Mouse (Mus musculus) hindlimb bud, embryonic 11.5 days (tissue): ENCODE data around the gene Grb7.

ENCODE experiments used
- DNase-seq: peaks from one replicate; pipeline ENCODE4 v3.0.0-alpha.2; 2012; ENCODE audit warnings: low read depth, low spot score; ENCODE audit errors: extremely low spot score

Gene Grb7

DNA sequence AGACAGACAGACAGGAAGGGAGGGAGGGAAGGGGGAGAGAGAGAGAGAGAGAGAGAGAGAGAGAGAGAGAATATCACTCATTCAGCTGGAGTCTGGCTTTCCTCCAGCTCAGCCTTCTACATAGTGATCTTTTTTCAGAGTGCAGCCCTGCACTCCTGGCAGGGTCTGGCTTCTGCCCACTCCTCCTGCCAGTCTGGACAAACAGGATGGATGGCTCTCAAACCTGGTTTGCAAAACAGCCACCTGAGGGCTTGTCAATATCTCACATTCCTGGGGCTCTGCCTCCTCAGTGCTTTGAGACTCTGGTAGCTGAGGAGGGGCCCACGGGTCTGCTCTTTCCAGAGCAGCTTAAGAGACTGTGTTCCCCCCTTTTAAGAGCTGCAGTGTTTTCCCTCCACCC, 956 bp upstream of the Grb7 start:
- DNase-seq: no peak

DNA sequence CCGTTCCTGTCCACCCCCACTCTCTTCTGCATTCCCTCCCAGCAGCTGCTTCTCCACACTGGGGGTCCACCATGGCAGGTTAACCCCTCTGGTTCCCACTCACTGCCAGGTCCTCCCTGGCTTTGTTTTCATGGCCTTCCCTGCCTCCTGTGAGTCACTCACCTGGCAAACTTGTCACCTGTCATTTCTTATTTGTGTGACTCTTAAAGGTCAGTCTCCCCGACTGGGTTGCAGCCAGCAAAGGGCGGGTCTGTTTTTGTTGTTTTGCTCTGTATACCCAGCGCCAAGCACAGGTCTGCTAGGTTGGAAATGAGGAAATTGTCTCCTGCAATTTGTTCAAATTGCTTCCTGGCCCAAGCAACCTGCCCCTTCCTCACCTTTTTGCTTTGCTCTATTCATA, 515 bp upstream of the Grb7 start:
- no peak for DNase-seq

DNA sequence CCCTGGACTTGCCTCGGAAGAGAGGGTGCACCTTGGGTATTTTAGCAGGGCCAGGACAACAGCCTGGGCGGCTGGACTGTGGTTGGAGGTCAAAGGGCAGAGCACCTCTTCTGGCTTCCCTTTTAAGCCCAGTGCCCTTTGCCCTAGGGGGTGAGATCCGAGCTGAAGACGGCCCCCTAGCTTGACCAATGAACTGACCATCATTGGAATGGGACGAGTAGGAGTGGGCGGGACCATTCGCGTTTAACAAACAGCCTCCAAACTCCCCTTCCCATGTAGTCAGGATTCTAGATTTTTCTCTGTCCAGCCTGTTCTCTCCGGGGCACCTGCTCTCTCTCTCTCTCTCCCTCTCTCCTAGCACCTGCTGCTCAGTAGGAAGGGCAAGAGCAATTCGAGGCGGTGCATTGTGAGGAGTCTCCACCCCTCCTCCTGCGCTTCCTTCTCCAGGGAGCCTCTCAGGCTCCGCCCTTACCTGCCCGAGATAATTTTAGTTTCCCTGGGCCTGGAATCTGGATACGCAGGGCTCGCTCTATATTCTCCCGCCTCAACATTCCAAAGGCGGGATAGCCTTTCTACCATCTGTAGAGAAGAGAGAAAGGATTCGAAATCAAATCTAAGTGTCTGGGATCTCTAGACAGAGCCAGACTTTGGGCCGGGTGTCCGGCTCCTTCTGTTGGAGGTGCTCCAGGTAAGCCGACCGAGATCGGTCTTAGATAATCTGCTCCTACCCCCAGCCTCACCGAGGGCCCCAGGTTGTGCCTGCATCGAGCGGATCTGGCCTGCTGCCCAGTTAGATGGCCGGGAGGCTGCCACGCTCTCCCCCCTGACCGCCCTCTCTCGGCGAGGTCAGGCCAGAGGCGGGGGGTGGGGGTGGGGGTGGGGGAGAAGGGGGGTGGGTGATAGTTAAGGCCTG, 624 bp downstream of the Grb7 start:
- no peak for DNase-seq

DNA sequence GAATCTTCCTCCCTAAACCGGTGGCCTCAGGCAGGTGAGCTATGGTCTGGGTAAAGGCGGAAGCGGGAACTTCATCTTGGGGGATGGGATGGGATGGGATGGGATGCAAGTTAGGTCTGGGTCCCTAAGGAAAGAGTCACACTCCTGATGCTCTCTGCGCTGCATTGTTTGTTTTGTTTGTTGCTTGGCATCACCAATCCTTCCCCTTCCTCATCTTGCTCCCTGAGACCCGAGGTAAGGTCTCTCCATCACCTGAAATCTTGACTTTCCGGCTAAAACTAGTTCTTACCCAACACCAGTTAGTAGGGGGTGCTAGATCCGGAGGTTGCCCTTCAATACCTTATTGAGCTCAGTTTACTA, 1.3 kb downstream of the Grb7 start:
- no peak for DNase-seq

DNA sequence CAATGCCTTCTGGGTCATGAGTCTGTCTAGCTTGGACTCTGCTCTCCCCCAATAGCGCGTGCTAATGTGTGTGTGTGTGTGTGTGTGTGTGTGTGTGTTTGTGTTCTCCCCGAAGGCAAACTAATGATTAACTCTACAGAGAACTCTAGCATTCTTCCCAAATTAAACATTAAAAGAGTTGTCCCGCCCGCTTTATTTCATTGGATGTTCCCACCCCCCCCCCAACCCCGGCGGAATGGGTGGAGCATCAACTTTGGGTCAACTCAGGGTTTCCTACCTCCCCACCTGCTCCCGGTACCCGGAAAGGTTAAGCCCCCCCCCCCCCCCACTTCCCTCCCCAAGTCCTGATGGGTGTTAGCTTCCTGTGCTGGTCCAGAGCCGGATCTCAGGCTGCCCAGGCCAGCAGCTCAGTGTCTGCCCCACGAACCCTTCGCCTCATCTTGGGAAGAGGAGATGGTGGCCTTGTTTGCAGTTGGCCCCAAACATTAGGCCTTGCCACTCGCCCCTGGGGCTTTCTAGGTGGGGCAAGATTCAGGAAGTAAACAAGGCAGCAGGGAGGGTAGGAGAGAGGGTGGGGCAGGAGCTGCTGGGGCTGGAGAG, 2.1 kb downstream of the Grb7 start:
- no peak for DNase-seq

DNA sequence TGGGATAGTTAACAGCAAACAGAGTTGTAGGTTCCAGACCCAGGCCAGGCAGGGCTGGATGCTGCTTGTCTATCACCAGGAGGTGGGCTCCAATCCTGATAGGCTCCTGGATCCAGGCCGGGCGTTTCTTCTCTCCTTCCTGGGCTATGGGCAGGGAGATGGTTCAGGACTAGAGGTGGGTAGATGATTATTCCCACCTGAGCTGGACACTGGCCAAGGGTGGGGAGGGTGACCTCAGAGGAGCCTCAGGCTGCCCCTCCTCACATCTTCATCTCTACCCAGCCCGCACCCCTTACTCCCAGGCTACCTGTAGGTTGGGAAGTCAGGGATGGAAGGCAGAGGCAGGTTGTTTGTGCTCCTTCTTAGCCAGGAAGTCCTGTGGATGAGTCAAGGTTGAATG, 3.2 kb downstream of the Grb7 start:
- DNase-seq: no peak

DNA sequence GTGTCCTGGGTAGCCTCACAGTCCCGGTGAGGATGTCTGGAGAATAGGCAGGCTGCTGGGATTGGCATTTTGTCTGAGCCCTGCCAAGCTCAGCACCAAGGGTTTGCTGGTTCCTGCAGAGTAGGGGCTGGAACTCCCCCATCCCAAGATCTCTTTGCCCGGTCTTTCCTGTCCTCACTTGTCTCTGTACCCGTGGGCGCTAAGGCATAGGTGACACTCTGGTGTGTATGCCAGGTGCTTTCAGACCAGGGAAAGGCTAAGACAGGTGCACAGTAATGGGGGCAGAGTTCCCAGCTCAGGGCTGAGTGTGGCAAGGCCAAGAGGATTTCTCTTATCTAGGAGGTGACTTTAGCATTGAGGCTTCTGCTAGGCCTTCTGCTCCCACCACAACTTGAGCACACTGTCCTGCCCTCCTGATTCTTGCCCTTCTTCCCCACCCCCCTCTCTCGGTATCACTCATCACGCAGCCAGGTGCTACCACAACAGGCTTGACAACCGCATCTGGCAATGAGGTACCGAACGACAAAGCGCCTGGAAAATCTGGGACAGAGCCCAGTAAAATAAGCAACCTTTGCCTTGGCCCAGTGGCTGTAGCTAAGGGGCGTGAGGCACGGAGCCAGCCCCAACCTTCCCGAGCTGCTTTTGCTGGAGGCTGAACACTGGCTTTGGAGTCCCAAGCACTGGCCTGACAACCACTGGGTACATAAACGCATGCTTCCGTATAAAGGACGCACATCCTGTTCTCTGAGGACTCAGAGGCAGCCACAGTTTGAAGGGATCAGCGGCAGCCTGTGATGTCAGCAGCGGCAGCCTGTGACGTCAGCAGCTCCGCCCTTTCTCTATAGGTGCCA, 4.0 kb downstream of the Grb7 start:
- no peak for DNase-seq

DNA sequence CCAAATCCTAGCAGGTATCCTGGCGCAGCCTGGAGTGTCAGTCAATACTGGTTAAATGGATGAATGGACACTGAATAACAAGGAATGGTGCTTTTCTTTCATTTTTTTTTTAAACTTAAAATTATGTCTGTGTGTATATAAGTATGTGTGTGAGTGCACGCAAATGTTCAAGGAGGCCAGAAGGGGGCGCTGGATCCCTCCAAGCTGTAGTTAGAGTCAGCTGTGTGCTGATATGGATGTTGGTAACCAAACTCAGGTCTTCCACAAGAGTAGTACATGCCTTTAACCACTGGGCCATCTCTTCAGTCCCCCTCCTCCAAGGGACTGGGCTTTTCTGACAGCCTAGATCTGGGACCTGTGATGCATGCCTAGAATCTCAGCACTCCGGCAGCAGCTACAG, 9.3 kb downstream of the Grb7 start:
- DNase-seq: no peak

DNA sequence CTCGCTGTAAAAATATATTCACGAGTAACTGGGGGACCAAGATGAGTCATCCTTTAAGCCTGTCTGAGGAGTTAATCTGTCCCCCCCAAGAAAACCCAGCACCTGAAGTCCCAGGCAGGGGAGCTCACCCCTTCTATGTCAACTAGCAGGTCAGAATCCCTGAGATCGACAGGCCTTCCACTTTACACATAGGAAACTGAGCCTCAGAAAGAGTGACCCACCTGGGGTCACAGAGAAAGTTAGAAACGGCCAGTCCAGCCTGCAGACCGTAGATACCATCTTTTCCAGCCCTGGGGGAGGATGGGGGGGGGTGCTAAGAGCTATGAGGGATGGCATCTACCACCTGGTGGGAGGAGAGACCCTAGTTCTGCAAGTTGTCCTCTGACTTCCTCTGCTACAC, 10.4 kb downstream of the Grb7 start:
- DNase-seq: no peak

DNA sequence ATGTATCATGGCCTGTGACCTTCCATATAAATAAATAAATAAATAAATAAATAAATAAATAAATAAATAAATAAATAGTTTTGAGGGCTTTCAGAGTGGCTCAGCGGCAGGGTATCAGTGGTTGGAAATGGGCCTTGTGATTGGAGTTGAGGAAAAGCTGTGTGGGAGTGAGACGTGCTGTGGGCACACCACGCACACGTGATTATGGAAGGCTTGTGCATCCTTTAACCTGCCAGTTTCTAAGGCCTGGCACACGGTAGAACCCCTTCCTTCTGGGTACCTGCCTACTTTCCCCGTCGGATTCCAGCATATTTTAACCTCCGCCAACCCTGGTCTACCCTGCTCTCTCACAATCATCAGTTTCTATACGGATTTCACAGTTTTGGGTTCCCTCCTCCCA, 10.8 kb downstream of the Grb7 start:
- DNase-seq: no peak

DNA sequence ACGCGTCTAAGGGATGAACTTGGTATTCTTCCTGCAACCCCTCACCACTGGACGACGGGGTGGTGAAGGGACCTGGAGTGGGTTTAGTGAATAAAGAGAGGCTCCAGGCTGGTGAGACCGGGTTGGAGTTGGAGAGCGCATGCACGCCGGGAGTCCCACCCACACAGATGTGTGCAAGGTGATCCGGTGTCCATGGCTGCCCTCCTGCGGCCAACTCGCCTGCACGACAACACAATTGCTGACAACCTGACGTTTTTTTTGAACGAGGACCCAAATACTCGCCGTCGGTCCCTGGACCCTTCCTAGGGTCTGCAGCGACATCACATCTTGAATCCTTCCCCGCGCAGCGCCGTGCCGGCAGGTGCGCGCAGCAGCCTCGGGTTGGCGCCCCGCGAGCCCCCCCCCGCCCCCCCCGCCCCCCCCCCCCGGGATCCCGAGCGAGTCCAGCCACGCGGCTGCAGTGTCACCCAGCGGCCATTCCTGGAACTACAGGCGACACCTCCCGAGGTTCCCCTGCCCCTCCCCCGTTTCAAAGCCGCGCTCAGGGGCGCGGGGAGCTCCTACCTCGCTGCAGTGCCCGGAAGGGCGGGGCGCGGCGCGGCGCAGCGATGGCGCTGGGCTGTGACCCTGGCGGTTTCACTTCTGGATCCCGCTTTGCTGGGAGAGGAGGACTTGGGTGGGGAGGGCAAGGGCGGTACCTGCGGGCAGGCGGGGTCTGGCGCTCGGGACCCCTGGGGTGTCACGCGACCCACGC, 11.3 kb downstream of the Grb7 start:
- peak; percentile 61 for DNase-seq

DNA sequence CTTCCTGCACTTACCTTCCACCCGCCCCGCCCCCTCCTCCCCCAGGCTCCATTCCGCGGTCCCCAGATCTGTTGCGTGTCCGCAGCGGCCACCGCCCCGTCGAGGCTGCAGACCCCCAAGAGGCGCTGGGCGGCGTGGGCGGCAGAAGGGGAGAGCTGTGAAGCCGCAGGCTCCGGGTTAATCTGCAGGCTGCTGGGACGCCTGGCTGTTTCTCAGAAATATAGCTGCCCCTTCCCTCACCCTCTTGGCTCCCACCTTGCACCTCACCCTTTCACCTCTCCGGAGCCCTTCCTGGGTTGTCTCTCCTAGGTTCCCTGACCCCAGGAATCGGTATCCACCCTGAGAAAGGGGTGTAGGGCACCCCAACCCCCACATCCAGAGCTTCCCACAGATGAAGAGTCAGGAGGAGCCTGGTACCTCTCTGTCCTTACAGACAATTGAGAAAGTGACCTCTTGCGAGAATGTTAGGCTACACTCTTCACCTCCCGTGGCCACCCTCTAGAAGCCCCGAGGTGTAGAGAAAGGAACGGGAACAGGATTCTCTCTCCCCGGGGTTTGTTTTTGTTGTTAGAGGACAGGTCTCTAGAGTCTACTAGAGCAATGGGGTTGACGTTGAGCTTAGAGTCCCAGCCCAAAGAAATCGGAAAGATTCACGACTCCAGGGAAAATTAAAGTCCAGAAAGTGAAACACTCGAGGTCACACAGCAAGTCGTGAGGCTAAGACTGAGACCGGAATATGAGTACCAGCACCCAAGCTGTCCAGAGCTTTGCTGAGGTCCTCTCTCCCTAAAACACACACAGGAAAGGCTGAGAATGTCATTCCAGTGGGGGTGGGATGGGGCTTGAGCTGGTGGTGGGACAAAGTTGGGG, 12.2 kb downstream of the Grb7 start:
- DNase-seq: no peak

DNA sequence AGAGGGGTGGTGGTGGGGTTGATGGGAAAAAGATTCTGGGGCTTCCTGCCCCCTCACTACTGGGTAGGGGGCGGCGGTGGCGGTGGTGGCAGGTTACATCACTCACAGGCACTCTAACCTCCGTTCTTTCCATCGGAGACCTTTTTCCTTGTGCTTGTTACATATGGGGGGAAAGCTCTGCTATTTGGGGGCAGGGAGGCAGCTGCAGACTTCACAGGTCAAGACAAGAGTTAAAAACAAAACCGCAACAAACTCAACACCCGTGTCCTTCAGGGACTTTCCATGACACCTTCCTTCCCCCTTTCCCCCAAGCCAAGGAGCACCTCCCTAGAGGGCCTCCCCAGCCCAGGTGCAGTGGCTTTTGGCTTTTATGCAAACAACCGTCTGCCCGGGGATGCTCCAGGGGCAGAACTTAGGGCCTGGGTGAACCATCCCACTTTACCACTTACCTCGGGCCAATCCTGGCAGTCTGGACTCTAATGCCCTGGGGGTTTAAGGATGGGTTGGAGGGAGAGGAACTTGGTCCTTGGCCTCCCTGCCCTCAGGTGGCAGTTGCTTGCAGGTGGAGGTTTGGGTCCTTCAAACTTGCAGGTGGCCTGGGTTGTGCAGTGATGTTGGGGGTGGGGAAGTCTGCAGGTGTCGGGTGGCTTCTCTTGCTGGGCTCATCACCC, 13.0 kb downstream of the Grb7 start:
- no peak for DNase-seq

DNA sequence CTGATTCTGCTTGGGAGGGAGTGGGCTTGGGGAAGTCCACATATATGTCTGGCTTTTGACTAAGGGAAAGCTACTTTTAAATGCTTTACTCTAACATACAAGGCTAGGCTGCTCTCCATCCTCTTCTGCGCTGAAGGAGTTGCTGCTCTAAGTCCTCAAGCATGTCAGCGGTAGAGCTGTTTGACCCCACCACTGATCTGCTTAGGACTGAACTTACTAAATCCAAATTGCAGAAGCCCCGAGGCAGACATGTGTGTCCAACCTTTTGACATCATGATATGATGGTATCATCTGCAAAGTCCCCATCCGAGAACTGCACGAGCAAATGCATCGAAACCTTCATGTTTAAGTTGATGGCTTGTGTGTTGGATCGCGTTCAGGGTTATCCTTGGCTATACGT, 13.7 kb downstream of the Grb7 start:
- DNase-seq: no peak

DNA sequence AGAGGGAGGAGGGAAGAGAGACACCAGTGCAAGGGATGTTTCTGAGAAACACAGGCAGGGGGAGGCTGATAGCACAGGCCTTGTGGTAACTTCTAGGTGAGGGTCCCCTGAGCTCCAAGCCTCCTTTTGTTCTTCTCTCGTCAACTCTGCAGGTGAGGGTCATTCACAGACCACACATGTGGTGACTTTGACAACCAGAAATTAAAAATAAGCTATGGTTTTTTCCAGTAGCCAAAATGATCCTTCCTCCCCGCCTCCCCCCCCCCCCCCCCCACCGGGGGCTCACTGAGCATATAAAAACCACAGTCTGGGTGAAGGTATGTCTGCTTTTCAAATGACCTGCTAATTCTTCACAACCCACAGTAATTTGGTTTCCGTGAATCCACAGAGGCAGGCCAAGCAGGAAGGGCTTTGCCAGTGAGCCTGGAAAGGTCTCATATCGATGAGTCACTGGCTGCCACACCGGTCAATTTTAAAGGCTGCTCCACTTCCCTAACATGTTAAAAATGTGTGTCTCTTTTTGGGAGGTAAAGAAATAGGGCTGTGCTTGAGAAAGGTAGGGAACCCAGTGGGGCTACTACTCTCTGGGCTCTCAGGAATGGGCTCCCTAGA, 15.0 kb downstream of the Grb7 start:
- DNase-seq: no peak

DNA sequence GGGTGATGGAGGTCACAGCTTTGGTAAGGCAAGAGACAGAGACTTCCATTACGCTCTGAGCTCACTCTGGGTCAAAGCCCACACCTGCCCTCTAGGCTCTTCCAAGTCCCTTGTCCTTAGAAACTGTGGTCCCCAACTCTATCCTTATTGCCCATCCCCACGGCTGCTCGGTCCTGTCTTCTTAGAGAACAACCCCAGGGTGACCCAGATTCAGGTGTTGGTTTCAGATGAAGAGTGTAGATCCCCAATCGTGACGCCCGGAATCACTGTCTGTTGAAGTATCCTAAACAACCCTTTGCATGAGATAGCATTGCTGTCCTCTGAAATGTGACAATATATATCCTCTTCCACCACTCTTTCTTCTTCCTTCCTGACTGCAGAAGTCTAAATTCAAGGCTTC, 16.1 kb downstream of the Grb7 start:
- no peak for DNase-seq

DNA sequence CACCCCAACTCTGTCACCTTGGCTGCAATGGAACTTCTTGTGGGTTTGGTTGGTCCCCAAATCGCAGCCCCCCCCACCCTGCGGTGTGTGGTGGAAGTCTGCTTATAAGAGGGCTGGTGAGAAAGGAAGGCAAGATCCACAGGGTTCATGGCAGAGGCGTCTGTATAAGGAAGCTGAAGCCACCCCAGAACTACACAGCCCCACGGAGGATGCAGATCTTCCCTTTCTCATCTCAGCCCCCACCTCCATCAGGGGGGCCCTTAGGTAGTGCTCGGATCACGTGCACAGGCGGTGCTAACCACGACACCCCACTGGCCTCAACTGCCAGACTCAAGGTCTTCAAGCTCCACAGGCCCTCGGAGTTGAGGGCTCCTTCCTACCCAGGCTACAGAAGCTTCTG, 17.7 kb downstream of the Grb7 start:
- no peak for DNase-seq

DNA sequence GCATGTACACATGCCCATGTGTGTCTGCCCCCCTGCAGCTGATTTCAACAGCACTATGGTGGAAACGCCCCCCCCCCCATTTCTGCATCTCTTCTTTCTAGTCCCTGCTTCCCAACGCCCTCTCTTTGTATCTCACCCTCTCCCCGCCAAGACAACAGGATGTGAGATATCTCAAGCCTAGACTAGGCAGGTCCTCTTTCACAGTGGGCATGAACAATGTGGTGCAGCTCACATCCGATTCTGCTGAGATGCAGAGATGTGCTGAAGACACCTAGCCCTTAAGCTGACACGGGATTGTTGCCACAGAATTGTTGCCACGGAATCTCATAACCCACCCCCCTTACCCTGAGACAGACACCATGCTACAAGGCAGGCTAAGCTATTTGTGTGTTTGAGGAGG, 18.3 kb downstream of the Grb7 start:
- DNase-seq: no peak
